Mouse (Mus musculus): Measurements from ENCODE around the gene Tmem251. TPM values are rescaled to one million over a fixed set of nuclear protein-coding genes. Genes with fewer than 3 reads are reported as not detected.

Tmem251 gene
- total RNA-seq, 1 experiment, result 4.0 TPM

DNA sequence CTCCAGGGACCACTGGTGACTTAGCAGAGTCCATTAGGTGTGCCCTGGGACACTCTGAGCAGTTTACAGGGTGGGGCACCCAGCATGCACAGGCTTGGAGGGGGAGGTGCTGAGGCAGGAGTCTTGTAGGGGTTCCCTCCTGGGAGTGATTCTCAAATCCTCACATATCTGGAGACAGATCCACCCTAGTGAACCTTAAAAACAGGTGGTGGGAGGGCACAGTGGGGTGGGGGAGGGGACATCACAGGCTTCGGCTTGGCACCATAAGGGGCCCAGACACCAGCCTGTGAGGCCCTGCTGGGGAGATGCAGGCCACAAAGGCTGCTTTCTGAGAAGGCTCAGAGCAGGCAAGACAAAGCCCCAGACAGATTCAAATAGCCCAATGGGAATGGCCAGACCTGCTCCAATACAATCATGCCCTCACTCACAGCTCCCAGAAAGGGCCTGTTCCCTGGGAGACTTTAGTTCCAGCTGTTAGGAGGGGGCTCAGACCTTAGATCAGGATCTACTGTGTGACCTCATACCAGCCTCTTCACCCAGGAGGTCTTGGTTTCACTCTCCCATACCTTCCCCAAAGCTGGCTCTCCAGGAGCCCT is 45.4 kb upstream of the Tmem251 start:
- no peak overlapping the region for H3K9ac ChIP-seq (ENCODE audit: insufficient read depth, low read depth, low read length, poor library complexity, severe bottlenecking)
- DNase-seq (ENCODE audit: low read depth, low spot score), result no peak
- H3K36me3 ChIP-seq (ENCODE audit: control insufficient read depth, insufficient read depth, low read length, poor library complexity, severe bottlenecking), result peaks cover 2% of the 10 kb centered on the region
- no peaks in the 10 kb centered on the region for H3K9me3 ChIP-seq (ENCODE audit: control insufficient read depth, insufficient read depth, low read depth, low read length)
- in situ Hi-C loops (cut with MboI; ENCODE audit: low sequenced_read_pairs in 2 of 2, unreplicated experiment in 2 of 2), result no loop called here
- H3K4me1 ChIP-seq (ENCODE audit: control insufficient read depth in 2 of 2, insufficient read depth in 2 of 2, low read length in 2 of 2, poor library complexity in 1 of 2), result peaks cover 36 to 67% of the 10 kb centered on the region in 2 experiments
- no peak overlapping the region for H3K27ac ChIP-seq (ENCODE audit: insufficient read depth, low read depth, low read length, poor library complexity, severe bottlenecking)
- no peak overlapping the region for H3K4me3 ChIP-seq (ENCODE audit: insufficient read depth in 1 of 2, low read depth in 1 of 2, low read length in 2 of 2, poor library complexity in 1 of 2, severe bottlenecking in 1 of 2)
- TF ChIP-seq MAFK (IDR thresholded peaks at IDR 0.05; ENCODE audit: insufficient read depth, low read depth, low read length) (no peak), CHD2 (IDR thresholded peaks at IDR 0.05; ENCODE audit: low read depth, low read length) (no peak), ZNF384 (IDR thresholded peaks at IDR 0.05; ENCODE audit: low read depth, low read length) (no peak), HCFC1 (IDR thresholded peaks at IDR 0.05; ENCODE audit: borderline replicate concordance, insufficient read depth, low read length) (no peak)

DNA sequence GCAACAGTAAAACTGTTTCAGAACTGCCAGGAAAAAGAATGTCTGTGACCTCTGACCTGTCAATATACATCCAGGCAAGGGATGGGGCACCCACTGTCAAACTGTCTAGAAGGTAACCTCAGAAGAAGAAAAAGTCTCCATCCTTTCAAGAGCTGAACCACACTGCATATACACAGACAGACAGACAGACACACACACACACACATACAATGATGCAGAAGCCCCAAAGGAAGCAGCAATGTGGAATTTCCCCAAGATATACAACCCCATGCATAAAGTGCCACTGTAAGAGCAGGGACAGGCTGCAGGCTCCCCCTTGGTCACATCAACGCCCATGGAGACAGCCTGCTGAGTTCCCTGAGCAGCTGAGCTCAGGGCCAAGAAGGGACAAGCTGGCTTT is 44.4 kb upstream of the Tmem251 start:
- H3K36me3 ChIP-seq (ENCODE audit: control insufficient read depth, insufficient read depth, low read length, poor library complexity, severe bottlenecking), result peaks cover 2% of the 10 kb centered on the region
- H3K9me3 ChIP-seq (ENCODE audit: control insufficient read depth, insufficient read depth, low read depth, low read length), result no peaks in the 10 kb centered on the region
- H3K4me1 ChIP-seq (ENCODE audit: control insufficient read depth in 2 of 2, insufficient read depth in 2 of 2, low read length in 2 of 2, poor library complexity in 1 of 2), result peaks cover 36 to 69% of the 10 kb centered on the region in 2 experiments
- no peak overlapping the region for H3K27ac ChIP-seq (ENCODE audit: insufficient read depth, low read depth, low read length, poor library complexity, severe bottlenecking)
- no peak for DNase-seq (ENCODE audit: low read depth, low spot score)
- H3K4me3 ChIP-seq (ENCODE audit: insufficient read depth in 1 of 2, low read depth in 1 of 2, low read length in 2 of 2, poor library complexity in 1 of 2, severe bottlenecking in 1 of 2), result no peak overlapping the region
- TF ChIP-seq MAFK (IDR thresholded peaks at IDR 0.05; ENCODE audit: insufficient read depth, low read depth, low read length) (no peak), ZC3H11A (IDR thresholded peaks at IDR 0.05; ENCODE audit: borderline replicate concordance, low read depth, low read length) (no peak), HCFC1 (IDR thresholded peaks at IDR 0.05; ENCODE audit: borderline replicate concordance, insufficient read depth, low read length) (no peak), ZNF384 (IDR thresholded peaks at IDR 0.05; ENCODE audit: low read depth, low read length) (no peak)
- in situ Hi-C loops (cut with MboI; ENCODE audit: low sequenced_read_pairs in 2 of 2, unreplicated experiment in 2 of 2), result no loop called here
- no peak overlapping the region for H3K9ac ChIP-seq (ENCODE audit: insufficient read depth, low read depth, low read length, poor library complexity, severe bottlenecking)

GRCm38 (mm10) chr12:102700453-102700852 is 43.1 kb upstream of the Tmem251 start:
- H3K9ac ChIP-seq (ENCODE audit: insufficient read depth, low read depth, low read length, poor library complexity, severe bottlenecking), result no peak overlapping the region
- no peak overlapping the region for H3K27ac ChIP-seq (ENCODE audit: insufficient read depth, low read depth, low read length, poor library complexity, severe bottlenecking)
- in situ Hi-C loops (cut with MboI; ENCODE audit: low sequenced_read_pairs in 2 of 2, unreplicated experiment in 2 of 2), result no loop called here
- TF ChIP-seq HCFC1 (IDR thresholded peaks at IDR 0.05; ENCODE audit: borderline replicate concordance, insufficient read depth, low read length) (no peak), ZC3H11A (IDR thresholded peaks at IDR 0.05; ENCODE audit: borderline replicate concordance, low read depth, low read length) (no peak), CHD2 (IDR thresholded peaks at IDR 0.05; ENCODE audit: low read depth, low read length) (no peak), MAFK (IDR thresholded peaks at IDR 0.05; ENCODE audit: insufficient read depth, low read depth, low read length) (no peak)
- H3K4me1 ChIP-seq (ENCODE audit: control insufficient read depth in 2 of 2, insufficient read depth in 2 of 2, low read length in 2 of 2, poor library complexity in 1 of 2), result peaks cover 32 to 61% of the 10 kb centered on the region in 2 experiments
- H3K9me3 ChIP-seq (ENCODE audit: control insufficient read depth, insufficient read depth, low read depth, low read length), result no peaks in the 10 kb centered on the region
- no peak overlapping the region for H3K4me3 ChIP-seq (ENCODE audit: insufficient read depth in 1 of 2, low read depth in 1 of 2, low read length in 2 of 2, poor library complexity in 1 of 2, severe bottlenecking in 1 of 2)
- H3K36me3 ChIP-seq (ENCODE audit: control insufficient read depth, insufficient read depth, low read length, poor library complexity, severe bottlenecking), result peaks cover 2% of the 10 kb centered on the region
- DNase-seq (ENCODE audit: low read depth, low spot score), result no peak

DNA sequence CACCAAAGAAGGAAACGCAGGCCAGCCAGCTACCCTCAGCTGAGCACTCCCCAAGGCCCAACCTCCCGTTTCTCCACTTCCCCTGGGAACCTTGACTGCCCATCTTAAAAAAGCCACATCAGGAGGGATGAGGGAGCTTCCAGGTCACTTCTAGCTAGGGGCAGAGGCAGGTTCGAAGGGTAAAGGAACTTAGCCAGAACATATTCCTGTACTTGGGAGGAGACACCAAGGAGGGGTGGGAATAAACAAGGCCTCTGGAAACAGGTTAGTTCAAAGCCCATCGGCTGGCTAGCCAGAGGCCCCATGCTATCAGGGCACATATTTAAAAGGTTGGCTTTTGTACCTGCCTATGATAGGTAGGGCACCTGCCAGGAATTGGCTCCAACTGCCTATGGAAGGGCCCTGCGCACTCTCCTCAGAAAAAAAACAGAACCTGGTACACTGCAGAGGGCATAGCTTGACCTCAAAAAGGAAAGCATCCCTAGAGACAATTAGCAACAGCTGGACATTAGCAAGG is 41.8 kb upstream of the Tmem251 start:
- no peaks in the 10 kb centered on the region for H3K9me3 ChIP-seq (ENCODE audit: control insufficient read depth, insufficient read depth, low read depth, low read length)
- no peak overlapping the region; the same call in 1 of the 2 replicates for H3K9ac ChIP-seq (ENCODE audit: insufficient read depth, low read depth, low read length, poor library complexity, severe bottlenecking)
- TF ChIP-seq HCFC1 (IDR thresholded peaks at IDR 0.05; ENCODE audit: borderline replicate concordance, insufficient read depth, low read length) (no peak), MAFK (IDR thresholded peaks at IDR 0.05; ENCODE audit: insufficient read depth, low read depth, low read length) (no peak), ZNF384 (IDR thresholded peaks at IDR 0.05; ENCODE audit: low read depth, low read length) (no peak), ZC3H11A (IDR thresholded peaks at IDR 0.05; ENCODE audit: borderline replicate concordance, low read depth, low read length) (no peak), CHD2 (IDR thresholded peaks at IDR 0.05; ENCODE audit: low read depth, low read length) (no peak)
- H3K4me3 ChIP-seq (ENCODE audit: insufficient read depth in 1 of 2, low read depth in 1 of 2, low read length in 2 of 2, poor library complexity in 1 of 2, severe bottlenecking in 1 of 2), result peak overlapping the region in 1 of 2 experiments; percentile 92; a peak in 1 of 4 replicates
- H3K4me1 ChIP-seq (ENCODE audit: control insufficient read depth in 2 of 2, insufficient read depth in 2 of 2, low read length in 2 of 2, poor library complexity in 1 of 2), result peaks cover 23 to 56% of the 10 kb centered on the region in 2 experiments
- in situ Hi-C loops (cut with MboI; ENCODE audit: low sequenced_read_pairs in 2 of 2, unreplicated experiment in 2 of 2), result no loop called here
- no peaks in the 10 kb centered on the region; the same call in 1 of the 2 replicates for H3K36me3 ChIP-seq (ENCODE audit: control insufficient read depth, insufficient read depth, low read length, poor library complexity, severe bottlenecking)
- DNase-seq (ENCODE audit: low read depth, low spot score), result no peak
- H3K27ac ChIP-seq (ENCODE audit: insufficient read depth, low read depth, low read length, poor library complexity, severe bottlenecking), result no peak overlapping the region
